Mouse (Mus musculus) induced T-regulatory cell, adult 2 months (primary cell): ENCODE measurements around the gene Dapk2.

Experiments
- DNase-seq: peaks from one replicate; pipeline ENCODE4 v3.0.0-alpha.2; 2012; ENCODE audit warnings: low read depth

Gene Dapk2

DNA sequence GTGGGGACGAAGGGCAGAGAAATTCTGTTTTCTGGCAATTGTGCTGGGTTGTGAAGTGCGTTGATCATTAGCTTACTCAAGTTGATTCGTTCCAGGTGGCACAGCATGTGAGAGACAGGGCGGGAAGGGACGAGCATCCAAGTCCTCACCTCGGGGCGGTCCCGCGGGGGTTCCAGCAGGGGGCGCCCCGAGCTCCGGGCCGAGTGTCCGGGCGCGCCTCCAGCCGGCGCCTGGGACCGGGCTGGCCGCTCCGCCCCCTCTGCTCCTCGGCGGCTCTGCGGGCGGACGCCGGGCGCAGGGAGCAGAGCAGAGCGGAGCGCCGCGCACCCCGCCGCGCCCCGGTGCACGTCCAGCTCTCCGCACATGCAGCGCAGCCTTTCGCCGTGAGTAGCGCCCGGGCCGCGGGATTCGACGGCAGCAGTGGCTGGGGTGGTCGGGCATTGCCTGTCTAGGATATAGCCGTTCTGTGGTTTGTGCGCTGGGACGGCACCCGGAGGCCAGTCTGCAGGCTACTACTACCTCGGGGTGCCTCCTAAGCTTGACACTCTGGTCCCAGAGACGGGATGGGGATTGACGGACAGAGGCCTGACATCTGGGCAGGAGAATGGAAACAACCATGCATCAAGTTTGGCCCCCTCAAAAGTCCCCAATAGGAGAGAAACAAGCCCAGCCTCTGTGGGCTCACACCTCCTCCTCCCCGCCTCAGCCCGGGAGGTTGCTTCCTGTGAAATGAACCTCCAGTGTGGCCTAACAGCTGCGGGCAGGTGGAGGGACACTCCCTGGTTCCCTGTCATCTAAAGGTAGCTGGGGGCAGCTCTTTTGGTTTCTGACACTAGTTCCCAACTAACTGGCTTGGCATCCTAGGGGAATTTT, at the start of gene Dapk2:
TSS of gene Dapk2 (plus strand) at position 266 of the 873 bp plus-strand sequence.
- peak; percentile 70 for DNase-seq

DNA sequence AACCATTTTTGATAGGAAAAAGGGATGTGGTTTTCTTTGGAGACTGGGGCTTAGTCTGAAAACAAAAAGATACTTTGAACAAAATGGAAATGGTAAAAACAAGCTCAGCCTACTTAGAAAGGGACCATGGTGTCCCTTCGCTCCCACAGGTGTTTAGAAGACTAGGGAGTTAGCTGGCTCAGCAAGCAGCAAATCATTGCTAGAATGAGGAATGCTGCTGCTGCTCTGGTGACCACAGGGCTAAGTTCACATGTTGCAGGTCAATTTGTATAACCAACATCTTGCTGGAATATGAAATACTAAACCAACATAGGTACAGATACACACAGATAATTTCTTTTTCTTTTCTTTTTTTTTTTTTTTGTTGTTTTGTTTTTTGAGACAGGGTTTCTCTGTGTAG, 48.4 kb upstream of the Dapk2 start:
- DNase-seq: no peak

DNA sequence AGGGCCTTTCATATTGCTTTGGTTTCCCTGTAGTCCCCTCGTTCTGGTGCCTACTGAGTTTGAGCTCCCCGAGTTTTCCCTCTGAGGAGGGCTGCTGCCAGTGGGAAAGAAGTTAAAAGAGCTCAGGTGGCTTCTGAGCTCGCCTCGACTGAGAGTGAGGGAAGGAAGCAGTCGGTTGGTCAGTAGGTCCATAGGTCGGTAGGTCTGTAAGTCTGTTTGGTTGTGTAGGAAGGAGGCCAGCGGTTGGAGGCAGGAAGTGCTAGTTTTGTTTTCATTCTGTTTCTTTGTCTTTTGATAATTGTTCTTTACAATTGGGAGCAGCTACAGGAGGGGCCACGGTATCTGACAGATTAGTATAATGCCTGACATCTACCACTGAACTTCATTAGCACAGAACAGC, 47.9 kb upstream of the Dapk2 start:
- DNase-seq: no peak

DNA sequence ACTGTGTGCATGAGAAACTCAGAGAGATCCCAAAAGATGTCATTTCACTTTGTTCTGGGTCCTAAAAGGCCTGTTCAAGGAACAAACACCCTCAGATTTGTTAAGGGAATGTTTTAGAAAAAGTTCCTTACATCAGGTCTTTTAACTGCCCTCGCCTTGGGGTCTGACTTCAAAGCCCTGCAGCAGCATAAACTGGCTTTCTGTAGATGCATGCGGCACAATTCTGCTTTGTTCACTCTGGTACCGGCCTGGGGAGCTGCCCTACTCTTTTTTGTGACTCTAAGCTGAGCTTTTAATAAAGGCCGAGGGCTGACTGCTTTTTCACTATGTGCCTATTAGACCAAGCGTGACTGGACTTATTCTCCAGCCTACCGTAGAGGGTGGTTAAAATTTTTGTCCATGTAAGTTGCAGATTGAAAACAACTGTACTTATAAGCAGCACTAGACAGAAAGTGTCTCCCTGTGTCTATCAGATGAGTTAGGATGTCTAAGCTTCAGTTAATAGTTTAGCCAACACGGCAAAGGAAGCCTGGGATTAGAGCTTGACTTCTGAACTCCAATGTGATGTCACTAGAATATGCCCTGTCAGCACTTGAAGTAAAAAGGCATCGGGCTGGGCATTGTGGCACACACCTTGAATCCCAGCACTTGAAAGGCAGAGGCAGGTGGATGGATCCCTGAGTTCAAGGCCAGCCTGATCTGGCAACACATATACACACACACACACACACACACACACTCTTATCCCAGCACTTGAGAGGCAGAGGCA, 47.2 kb upstream of the Dapk2 start:
- no peak for DNase-seq

DNA sequence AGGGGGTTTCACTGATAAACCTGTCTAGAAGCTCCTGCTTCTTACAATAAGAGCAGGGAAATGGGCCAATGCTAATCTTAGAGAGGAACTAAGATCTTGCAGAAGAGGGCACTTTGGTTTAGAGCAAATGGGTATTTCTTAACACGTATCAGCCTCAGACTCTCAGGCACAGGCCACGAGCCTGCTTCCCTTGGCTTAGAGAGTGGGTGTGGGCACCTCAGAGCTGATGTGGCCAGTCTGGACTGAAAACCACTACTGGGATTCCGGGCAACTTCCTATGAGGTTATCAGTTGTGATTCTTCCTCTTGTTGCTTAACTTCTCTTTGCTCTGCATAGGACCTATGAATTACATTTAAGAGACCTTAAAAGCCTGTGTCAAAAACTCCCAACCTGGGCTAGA, 43.7 kb upstream of the Dapk2 start:
- no peak for DNase-seq

DNA sequence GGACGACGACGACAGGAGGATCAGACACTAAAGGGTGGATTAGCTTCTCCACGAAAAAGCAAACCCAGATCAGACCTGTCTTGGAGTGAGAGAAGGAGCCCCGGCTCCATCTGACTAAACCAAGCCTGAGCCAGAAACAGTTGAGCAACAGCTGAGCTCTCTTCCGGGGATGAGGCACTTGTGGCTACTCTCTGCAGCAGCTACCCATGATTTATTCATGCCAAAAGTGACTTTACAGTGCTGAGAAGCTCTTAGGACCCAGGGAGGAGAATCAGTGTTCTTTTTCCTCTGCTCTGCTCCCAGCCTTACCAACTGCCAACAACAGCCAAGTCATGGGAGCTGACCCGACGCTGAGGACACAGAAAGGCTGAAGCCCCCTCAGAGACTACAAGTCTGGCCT, 41.1 kb upstream of the Dapk2 start:
- no peak for DNase-seq

DNA sequence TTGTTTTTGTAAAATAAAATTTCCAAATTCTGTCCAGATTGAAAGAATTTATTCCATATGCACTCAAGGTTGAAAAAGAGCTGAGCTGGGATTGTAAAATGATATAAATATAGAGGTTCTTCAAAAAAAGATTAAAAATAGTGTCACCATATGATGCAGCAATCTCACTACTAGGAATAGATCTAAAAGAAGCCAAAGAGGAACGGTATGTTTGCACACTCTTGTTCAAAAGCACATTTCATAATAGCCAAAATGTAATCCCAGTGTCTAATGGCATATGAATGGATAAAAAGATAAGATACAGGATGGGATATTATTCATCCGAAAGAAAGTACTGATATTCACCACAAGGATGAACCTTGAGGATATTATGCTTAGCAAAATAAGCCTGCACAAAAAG, 38.5 kb upstream of the Dapk2 start:
- DNase-seq: no peak

DNA sequence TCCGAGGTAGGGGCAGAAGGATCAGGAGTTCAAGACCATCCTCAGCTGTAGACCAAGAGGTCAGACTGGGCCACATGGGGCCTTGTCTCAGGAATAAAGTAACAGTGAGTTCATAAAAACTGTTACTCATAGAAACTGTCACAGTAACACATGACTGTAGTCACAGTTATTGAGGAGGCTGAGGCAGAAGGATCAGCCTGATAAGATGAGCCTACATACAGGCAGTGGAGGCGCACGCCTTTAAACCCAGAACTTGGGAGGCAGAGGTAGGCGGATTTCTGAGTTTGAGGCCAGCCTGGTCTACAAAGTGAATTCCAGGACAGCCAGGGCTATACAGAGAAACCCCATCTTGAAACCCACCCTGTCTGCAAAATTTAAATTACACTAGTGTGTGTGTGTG, 37.9 kb upstream of the Dapk2 start:
- DNase-seq: no peak

DNA sequence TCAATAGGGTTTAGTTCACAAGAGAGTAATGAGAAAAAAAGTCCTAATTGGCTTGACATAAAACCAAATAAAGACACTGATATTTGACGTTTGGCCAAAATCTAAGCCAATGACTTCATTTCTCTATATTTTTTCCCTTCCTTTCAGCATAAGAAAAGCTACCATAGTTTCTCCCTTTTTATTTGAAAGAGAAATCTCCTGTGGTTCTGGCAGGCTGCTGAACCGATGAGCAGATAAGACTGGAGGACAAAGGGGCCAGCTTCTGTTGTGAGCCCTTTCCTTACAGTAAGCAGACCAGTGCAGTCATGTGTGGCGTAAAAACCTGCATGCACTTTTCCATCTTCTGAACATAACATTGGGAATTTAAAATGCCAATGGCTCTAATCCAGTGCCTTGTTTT, 37.1 kb upstream of the Dapk2 start:
- no peak for DNase-seq

DNA sequence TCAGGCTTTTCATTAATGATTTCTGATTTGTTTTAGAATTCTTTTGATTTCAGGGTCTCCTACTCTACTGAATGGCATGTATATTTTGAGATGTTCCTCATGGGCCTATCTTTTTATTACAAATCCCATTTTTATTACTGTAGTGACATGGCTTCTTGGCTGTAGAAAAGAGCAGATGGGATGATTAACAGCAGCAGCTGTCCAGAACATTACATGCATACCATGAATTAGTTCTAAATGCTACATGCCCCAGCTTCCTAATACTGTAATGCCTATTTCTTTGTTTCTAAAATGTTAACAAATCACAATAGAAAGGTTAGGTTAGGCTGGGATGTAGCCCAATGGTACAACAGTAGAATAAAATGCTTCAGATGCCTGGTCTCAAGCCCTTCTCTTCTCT, 36.6 kb upstream of the Dapk2 start:
- no peak for DNase-seq

DNA sequence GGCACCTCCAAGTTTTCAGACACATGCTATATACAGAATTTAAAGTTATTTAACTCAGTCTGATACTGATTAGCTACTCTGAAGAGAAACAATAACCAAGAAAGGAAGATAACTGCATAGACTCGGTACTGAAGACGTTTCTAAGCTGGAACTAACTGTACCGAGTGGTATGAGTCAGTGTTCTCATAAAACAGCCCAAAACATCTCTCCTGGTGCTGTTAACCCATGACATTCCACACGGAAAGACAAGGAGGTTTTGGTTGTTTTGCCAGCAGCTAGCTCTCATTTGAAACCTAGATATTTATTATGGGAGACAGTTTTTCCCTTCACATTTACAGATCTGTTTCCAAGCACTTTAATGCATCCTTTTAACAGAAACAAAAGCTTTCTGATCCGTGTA, 34.4 kb upstream of the Dapk2 start:
- DNase-seq: no peak

DNA sequence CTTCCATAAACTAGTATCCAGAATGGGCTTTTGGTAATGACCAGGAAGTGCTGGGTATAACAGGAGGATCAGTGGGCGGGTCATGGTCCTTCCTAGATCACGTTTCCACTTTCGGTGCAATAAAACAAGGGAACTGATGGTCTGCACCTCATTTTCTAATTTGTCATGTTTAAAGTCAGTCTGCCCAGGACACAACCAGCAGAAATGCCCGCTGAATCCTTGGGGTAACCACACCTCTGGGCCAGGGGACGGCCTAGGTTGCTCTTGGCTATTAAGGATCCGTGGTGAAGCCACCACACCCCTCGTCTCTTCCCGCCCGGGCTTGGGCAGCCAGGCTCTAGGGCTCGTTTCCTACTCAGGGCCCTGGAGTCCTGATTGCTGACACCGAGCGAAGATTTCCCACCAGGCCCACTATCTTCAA, 33.9 kb upstream of the Dapk2 start:
- no peak for DNase-seq

DNA sequence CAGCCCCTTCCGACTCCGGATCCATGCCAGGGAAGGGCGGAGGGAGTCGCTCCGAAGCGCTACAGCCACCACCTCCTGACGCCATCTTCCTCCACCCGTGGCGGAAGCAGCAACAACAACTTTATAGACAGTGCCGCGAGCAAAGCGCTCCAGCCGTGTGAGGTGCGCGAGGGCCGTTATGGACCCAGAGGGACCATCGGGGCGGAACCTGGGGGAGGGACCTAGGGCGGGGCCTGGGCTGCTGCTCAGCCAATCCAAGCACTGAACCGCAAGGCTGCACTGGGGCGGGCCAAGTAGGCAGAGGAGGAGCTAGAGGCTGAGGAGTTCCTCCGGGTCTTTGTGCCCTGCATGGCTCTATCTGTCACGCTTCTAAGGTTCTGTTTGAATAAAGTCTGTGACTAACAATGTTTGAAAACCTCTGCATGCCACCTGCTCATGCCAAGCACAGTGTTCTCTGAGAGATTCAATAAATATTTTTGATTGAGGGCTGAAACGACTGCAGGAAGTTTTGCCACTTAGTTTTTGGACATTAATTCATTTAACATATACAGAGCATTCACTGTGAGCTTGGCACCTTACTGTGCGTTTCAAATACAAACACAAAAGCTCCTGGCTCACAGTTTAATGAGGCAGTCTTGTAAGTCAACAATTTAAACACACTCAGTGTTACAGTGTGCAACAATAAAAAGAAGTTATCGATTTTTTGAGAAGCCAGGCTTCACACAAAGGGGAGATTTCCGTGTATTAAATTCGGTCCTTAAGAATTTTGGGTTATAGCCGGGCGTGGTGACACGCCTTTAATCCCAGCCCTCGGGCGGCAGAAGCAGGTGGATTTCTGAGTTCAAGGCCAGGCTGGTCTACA, 33.1 kb upstream of the Dapk2 start:
- DNase-seq: peak; percentile 98

DNA sequence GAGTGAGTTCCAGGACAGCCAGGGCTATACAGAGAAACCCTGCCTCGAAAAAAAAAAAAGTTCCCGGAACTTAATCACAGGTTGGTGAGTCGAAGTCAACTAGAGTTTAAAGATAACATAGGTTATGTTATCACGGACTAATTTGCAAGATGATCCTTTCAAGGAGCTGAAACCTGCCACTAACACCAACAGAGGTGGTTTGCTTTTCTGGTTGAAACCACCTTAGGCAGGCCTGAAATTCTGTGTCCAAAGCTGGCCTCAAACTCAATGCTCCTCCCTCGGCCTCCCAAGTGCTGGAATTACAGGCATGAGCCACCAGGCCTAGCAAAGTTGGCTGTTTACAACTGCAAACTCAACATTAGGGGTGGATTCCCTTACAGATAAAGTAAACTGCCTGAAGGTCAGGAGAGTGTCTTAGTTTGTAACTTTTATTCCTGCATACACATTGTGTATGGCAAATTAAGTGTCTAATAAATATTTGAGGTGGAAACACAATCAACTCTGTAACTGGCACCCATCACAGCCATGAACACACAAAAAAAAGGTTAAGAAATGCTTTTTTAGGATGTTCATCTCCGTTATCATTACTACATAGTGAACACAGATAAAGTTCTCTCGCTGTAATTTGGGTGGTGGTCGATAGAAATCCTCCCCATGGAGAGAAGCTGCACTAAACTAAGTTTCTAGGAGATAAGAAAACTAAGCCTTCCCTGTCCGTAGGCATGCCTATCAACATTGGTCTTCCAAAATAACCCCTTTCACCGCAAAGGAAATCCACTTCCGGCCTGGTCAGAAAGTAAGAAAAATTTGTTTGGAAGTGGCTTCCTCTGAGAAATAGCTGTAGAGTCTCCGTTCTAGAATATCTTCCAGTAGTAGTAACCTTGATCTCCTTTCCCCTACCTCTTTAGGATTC, 32.2 kb upstream of the Dapk2 start:
- DNase-seq: peak; percentile 41

DNA sequence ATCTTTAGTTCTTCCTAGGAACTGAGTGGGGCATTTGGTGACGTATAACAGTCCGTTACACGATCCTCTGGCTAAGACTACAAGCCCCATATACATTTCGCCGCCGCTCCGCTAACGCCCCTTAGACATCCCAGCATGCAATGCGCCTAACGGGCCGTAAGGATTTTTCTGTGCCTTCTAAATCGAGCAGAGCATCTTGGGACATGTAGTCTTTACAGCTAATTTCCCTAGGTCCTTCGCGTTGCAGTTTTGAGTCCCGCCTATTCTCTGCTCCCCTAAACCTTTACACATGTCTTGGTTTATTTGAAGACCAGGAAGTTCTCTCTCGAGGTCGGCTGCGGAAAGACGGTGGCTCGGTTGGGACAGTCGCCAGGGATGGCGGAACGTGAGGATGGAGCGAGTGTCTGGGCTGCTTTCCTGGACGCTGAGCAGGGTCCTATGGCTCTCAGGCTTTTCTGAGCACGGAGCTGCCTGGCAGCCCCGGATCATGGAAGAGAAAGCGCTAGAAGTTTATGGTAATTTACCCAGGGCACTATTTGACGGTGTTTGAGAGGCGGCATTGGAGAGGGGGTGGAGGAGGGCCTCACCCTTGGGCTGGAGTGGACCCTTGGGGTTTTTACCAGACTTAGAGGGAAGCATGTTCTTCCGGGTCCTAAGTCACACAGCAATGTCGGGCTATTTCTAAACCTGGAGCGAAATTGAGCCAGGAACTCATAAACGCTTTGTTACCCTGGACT, 31.4 kb upstream of the Dapk2 start, which contains the start of the genes Snx1 and Ciao2a:
TSS of gene Snx1 (minus strand) at position 132 of the 737 bp plus-strand sequence.
TSS of gene Ciao2a (plus strand) at position 156 of the 737 bp plus-strand sequence.
- DNase-seq: peak; percentile 98

DNA sequence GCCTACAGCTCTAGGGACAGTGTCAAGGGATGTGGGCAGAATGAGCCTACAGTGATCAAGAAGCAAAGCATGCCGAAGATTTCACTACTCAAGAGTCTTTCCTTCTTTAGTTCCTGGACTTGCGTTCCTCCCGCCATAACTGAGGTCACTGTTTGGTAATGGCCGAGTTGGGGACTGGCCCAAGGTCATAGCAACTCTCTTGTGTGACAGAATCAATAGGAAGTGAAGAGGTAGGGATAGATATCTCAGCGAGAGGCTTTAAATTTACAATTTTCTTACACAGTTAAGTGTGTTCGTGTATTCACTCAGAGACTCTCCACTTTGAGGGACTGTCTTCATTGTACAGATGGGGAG, 30.9 kb upstream of the Dapk2 start:
- no peak for DNase-seq

DNA sequence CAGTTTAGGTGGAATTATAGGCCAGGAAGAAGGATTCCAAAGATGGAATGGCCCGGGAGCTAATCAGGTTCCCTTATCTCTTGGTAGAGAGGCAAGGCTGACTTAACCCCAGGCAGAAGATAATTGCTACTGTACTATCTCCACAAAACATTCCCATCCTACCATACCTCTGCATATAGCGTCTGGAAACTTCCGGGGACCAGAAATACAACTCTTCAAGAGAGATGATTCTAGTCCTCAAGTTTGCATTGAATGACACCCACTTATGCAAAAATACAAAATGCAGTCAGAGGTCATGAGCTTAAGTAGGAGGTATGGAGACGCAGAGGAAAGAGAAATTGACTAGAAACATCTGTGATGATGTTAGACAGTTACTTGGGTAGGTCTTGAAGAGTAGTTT, 30.1 kb upstream of the Dapk2 start:
- DNase-seq: no peak

DNA sequence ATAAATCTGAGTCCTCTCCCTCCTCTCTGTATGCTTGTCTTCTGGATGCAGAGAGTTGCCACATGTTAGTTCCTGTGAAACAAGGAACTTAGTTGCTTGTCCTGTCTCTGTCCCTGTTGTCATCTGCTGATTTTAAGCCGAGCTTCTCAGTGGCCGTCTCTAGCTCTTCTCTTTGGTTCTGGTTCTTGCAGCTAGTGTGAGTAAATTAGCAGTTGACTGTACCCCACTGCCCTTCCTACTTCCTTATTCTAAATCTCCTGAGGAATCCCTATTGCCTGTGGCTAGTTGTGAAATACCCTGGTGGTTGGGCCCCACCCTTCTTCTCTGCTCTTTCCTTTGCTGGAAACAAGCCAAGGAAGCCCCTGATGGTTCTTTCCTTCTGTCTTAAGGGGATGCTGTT, 26.6 kb upstream of the Dapk2 start:
- DNase-seq: no peak

DNA sequence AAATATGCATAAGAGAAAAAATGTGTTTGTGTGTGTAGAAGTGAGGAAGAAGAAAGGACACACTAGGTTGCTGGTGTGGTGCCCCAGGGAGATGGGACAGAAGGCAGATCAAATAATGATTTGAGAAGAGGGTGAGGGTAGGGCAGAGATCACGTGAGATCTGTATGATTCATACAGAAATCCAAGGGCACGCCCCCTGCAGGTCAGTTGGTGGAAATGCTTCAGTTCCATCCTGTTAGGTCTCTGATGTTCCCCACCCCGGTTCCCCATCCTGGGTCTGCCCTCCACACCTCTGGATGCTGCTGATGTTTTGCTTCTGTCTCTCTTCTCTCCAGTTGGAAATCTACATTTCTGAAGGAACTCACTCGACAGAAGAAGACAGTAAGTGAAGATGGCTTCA, 22.1 kb upstream of the Dapk2 start:
- DNase-seq: peak; percentile 68

DNA sequence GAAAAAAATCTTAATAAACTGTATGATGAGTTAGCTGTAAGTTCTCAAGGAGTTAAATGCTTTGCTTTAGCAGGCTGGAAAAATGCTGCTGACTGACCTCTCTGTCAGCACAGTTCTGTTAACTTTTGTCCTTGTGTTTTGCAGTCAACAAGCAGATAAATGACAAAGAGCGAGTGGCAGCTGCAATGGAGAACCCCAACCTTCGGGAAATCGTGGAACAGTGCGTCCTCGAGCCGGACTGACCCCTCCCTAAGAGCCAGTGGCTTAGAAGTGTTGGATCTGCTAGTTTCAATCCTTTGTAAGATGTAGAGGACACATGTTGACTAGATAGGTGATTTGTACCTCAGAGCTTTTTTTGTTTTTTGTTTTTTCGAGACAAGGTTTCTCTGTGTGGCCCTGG, 19.8 kb upstream of the Dapk2 start:
- no peak for DNase-seq

DNA sequence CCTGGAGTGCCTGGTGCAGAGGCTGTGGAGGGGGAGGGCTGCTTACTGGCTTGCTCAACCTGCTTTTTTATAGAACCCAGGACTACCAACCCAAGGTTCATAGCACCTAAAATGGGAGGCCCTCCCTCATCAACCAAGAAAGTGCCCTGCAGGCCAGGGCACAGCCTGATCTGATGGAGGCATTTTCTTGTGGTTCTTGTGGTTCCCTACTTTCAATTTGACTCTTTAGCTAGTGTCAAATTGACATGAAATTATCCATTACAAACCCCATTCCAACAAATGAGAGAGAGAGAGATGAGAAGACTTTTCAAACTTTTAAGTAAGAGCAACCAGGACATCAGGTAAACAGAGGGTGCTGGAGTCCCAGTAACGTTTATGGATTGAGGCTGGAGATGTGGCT, 15.8 kb upstream of the Dapk2 start:
- DNase-seq: peak; percentile 63
